Comparison of ENCODE assay signal across 19 mouse cellular contexts in genomic region chr11:30177145-30177840, GRCm38 (mm10).
A peak's percentile ranks its signal among the peaks of the same experiment; 100 is the strongest.
DNase-seq lines count a peak whose midpoint lies in the region; ATAC-seq and TF ChIP-seq lines count a peak whose summit lies in the region.
"Had no signal": no experiment of that assay in that cellular context is flagged by ENCODE, and none has a peak within 500 bp of the region (broad histone marks: within the 10 kb centered on the region; RNA-seq: fewer than 3 reads in every experiment).

No protein-coding gene starts in this region.

- no peak for TF ChIP-seq EP300 in heart, postnatal 0 days (IDR thresholded peaks at IDR 0.05; ENCODE audit: low read depth)

- 52% methylated on average over 5 of the region's 5 CpGs for WGBS in heart, postnatal 0 days
- 22% methylated on average over 5 of the region's 5 CpGs for WGBS in small intestine, adult 2 months

- no peaks in the 10 kb centered on the region for H3K27me3 ChIP-seq in heart, postnatal 0 days (ENCODE audit: control insufficient read depth, insufficient read depth, low read length)
- no peaks in the 10 kb centered on the region for H3K27me3 ChIP-seq in small intestine, adult 2 months (ENCODE audit: control insufficient read depth, insufficient read depth, low read length)
- H3K27me3 ChIP-seq: hindbrain, embryonic 13.5 days; liver, embryonic 12.5 days had no signal

- H3K36me3 ChIP-seq in heart, postnatal 0 days (replicated peaks; ENCODE audit: control insufficient read depth, insufficient read depth, low read length): peaks cover 41% of the 10 kb centered on the region
- H3K36me3 ChIP-seq in small intestine, adult 2 months (ENCODE audit: control insufficient read depth, insufficient read depth, low read length): peaks cover 12% of the 10 kb centered on the region
- H3K36me3 ChIP-seq: hindbrain, embryonic 13.5 days; liver, embryonic 12.5 days; midbrain, embryonic 10.5 days had no signal

- H3K9ac ChIP-seq in heart, postnatal 0 days (replicated peaks; ENCODE audit: low read depth, low read length): no peak overlapping the region
- H3K9ac ChIP-seq: hindbrain, embryonic 13.5 days; liver, embryonic 12.5 days had no signal

- peaks cover 11% of the 10 kb centered on the region for H3K4me1 ChIP-seq in heart, postnatal 0 days (ENCODE audit: control insufficient read depth, insufficient read depth)
- peaks cover 16% of the 10 kb centered on the region; the same call in 1 of the 2 replicates for H3K4me1 ChIP-seq in small intestine, adult 2 months (ENCODE audit: control insufficient read depth, insufficient read depth, insufficient read length, low read length)

- no peaks in the 10 kb centered on the region for H3K9me3 ChIP-seq in heart, postnatal 0 days (replicated peaks; ENCODE audit: control insufficient read depth, low read length)
- H3K9me3 ChIP-seq: hindbrain, embryonic 13.5 days; liver, embryonic 12.5 days; midbrain, embryonic 10.5 days had no signal

- peak overlapping the region; percentile 9; the same call in 1 of the 2 replicates for H3K27ac ChIP-seq in heart, postnatal 0 days (ENCODE audit: low read depth)
- peak overlapping the region; percentile 56 for H3K27ac ChIP-seq in small intestine, adult 2 months (ENCODE audit: insufficient read depth, low read depth, low read length)
- H3K27ac ChIP-seq: hindbrain, embryonic 13.5 days; liver, embryonic 12.5 days; midbrain, embryonic 10.5 days had no signal

- ATAC-seq in heart, postnatal 0 days (ENCODE audit: insufficient read depth, low read depth): no peak
- ATAC-seq: liver, embryonic 12.5 days had no signal

- no peak overlapping the region for H3K4me3 ChIP-seq in heart, postnatal 0 days (ENCODE audit: low read depth, low read length)
- H3K4me3 ChIP-seq in small intestine, adult 2 months (ENCODE audit: low read depth, low read length): no peak overlapping the region
- H3K4me3 ChIP-seq: erythroblast, embryonic 14.5 days; hindbrain, embryonic 13.5 days; liver, embryonic 12.5 days; midbrain, embryonic 10.5 days had no signal

- H3K4me2 ChIP-seq in heart, postnatal 0 days (ENCODE audit: low read depth, low read length): no peak overlapping the region
- H3K4me2 ChIP-seq: hindbrain, embryonic 13.5 days; liver, embryonic 12.5 days had no signal

- DNase-seq in heart, postnatal 0 days (ENCODE audit: low spot score): no peak
- no peak for DNase-seq in heart, adult 11 months
- DNase-seq in WW6 (ENCODE audit: low read depth, low spot score) (peak; percentile 46), adipocyte (ENCODE audit: low spot score) (no peak)
- DNase-seq in kidney, adult 9 months: peak; percentile 80
- no peak for DNase-seq in layer of hippocampus, adult 8-10 months (ENCODE audit: low spot score in 2 of 2)
- DNase-seq: B cell, adult 2 months; cerebellum, adult 9-10 months; embryo, embryonic 11 days; gastrocnemius, postnatal 36 days; left cerebral cortex, postnatal 4 days; lung, postnatal 10 days; right cerebral cortex, postnatal 25 days; thymus, adult 2 months had no signal

- no peak for TF ChIP-seq CTCF in heart, postnatal 0 days (IDR thresholded peaks at IDR 0.05; ENCODE audit: low read depth)
- no peak for TF ChIP-seq CTCF in small intestine, adult 2 months (IDR thresholded peaks at IDR 0.05; ENCODE audit: extremely low read depth, insufficient read length, insufficient replicate concordance, low read depth, low read length)

- no peak for TF ChIP-seq POLR2A in small intestine, adult 2 months (IDR thresholded peaks at IDR 0.05; ENCODE audit: low read depth, low read length)

Comparison
In these comparisons a context has a peak if more than half of its experiments do, and no peak if none do; other contexts are left out.
1. DNase-seq: peak in WW6 (single experiment) and kidney, adult 9 months (single experiment); none in heart, postnatal 0 days (single experiment), heart, adult 11 months (single experiment), adipocyte (single experiment) and layer of hippocampus, adult 8-10 months (0 of 2).